Mouse (Mus musculus): ENCODE results near the gene Asb18. TPM values are rescaled to one million over a fixed set of nuclear protein-coding genes. Genes with fewer than 3 reads are reported as not detected.

Asb18 gene
- polyA plus RNA-seq, 1 experiment from 2014 or later, result 0.62 TPM

DNA sequence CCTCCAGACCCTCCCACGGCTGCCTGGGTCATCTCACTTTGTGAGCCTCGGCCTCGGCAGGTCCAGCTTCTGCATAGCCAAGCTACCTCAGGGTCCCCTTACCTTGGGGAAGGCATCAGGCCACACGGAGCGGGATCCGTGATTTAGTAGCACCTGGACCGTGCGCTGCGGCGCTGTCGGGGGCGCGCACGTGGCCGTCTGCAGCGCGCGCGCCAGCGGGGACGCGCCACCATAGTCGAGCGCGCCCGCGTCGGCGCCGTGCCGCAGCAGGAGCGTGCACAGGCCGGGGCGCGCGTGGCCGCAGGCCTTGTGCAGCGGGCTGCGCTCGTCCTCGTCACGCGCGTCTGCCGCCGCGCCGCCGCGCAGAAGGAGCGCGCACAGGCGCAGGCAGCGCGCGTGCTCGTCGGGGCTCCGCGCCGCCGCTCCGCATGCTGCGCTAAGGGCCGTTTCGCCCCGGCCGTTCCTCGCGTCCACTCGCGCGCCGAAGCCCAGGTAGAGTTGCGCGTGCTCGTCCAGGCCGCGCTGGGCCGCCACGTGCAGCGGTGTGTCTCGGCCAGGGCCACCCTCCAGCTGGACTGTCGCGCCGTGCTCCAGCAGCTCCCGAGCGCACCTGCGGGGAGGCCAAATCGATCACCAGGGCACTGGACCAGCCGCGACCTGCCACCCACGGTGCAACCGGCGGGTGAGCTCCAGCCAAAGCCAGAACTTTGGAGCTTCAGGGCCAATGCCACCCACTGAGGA, 46.2 kb downstream of the Asb18 start:
- under 1% methylated on average over 65 of the region's 95 CpGs for WGBS
- H3K4me1 ChIP-seq (ENCODE audit: control insufficient read depth, insufficient read depth, low read length), result peaks cover 8% of the 10 kb centered on the region; the same call in 1 of the 2 replicates
- ATAC-seq (ENCODE audit: low read depth), result peak; percentile 69
- peaks cover 10% of the 10 kb centered on the region for H3K27me3 ChIP-seq (ENCODE audit: control insufficient read depth, insufficient read depth, low read length)
- peak overlapping the region; percentile 93 for H3K4me2 ChIP-seq (ENCODE audit: low read depth, low read length)
- H3K27ac ChIP-seq (ENCODE audit: low read depth, low read length), result peak overlapping the region; percentile 34; the same call in 1 of the 2 replicates
- H3K9ac ChIP-seq (replicated peaks; ENCODE audit: low read depth, low read length), result peak overlapping the region; percentile 64
- no peaks in the 10 kb centered on the region for H3K9me3 ChIP-seq (ENCODE audit: control insufficient read depth, low read length)
- peak overlapping the region; percentile 52 for H3K4me3 ChIP-seq (ENCODE audit: low read depth, low read length)
- no peaks in the 10 kb centered on the region for H3K36me3 ChIP-seq (ENCODE audit: control insufficient read depth, insufficient read depth, low read length)

DNA sequence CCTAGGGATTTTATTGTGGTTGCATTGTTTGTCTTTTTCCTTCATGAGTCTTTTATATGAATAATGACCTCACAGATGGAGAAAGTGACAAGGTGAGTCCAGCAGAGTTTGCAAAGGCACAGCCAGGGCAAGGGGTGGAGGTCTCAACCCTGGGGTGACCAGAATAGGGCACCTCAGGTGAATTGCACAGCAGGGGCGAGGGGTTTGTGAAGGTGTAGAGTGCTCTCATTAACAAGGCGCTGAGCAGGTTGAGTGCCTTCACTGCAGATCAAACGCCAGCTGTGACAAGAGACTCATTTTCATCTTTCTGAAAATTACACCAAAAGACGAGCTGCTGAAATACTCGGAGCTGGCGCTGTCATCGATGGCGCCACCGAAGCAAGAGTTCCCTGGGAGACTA, 46.9 kb downstream of the Asb18 start:
- Histone ChIP-seq H3K9me3 (ENCODE audit: control insufficient read depth, low read length) (no peaks in the 10 kb centered on the region), H3K4me1 (ENCODE audit: control insufficient read depth, insufficient read depth, low read length) (peaks cover 10% of the 10 kb centered on the region; the same call in 1 of the 2 replicates), H3K4me3 (ENCODE audit: low read depth, low read length) (peak overlapping the region; percentile 52), H3K27me3 (ENCODE audit: control insufficient read depth, insufficient read depth, low read length) (peaks cover 10% of the 10 kb centered on the region), H3K36me3 (ENCODE audit: control insufficient read depth, insufficient read depth, low read length) (no peaks in the 10 kb centered on the region), H3K27ac (ENCODE audit: low read depth, low read length) (no peak overlapping the region), H3K4me2 (ENCODE audit: low read depth, low read length) (peak overlapping the region; percentile 93), H3K9ac (replicated peaks; ENCODE audit: low read depth, low read length) (peak overlapping the region; percentile 64)
- WGBS, result 15% methylated on average over 9 of the region's 9 CpGs
- ATAC-seq (ENCODE audit: low read depth), result no peak

DNA sequence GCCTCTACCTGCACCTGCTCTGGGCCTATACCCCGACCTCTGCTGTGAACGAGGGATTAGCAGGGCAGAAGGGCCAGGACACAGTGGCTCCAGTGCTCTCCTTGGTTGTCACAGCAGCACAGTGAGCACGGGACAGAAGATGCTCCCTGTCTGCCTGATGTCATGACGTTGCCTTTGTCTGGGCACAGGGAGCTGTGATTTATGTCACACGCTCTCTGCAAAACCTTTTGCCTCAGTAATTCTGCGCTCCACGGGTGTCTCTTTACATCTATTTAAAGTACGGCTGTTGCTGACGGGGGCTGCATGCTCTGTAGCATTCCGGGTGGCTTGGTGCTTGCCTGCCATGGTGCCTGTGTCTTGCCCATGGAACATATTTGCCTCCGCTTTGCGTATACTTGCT, 50.0 kb downstream of the Asb18 start:
- H3K9ac ChIP-seq (replicated peaks; ENCODE audit: low read depth, low read length), result no peak overlapping the region
- no peaks in the 10 kb centered on the region for H3K36me3 ChIP-seq (ENCODE audit: control insufficient read depth, insufficient read depth, low read length)

DNA sequence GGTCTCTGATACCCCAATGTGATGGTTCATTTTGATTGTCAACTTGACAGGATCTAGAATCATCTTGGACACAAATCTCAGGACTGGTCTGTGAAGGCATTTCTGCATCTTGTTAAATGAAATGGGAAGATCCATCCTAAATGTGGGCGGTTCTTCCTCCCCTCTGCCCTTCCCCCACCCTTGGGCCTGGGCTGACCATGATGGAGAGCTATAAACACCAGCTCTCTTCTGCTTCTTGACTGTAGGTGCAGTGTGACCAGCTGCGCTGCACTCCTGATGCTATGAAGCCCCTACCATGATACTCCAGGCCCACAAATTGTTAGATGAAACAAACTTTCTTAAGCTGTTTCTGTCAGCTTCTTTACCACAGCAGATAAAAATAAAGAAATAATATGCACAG, 51.2 kb downstream of the Asb18 start:
- Histone ChIP-seq H3K27me3 (ENCODE audit: control insufficient read depth, insufficient read depth, low read length) (0 out of 2 replicates have a peak, but pooled peaks cover 2% of the 10 kb centered on the region), H3K9ac (replicated peaks; ENCODE audit: low read depth, low read length) (no peak overlapping the region), H3K36me3 (ENCODE audit: control insufficient read depth, insufficient read depth, low read length) (no peaks in the 10 kb centered on the region), H3K4me2 (ENCODE audit: low read depth, low read length) (no peak overlapping the region), H3K27ac (ENCODE audit: low read depth, low read length) (no peak overlapping the region), H3K4me3 (ENCODE audit: low read depth, low read length) (no peak overlapping the region), H3K4me1 (ENCODE audit: control insufficient read depth, insufficient read depth, low read length) (peaks cover 7% of the 10 kb centered on the region; the same call in 1 of the 2 replicates), H3K9me3 (ENCODE audit: control insufficient read depth, low read length) (no peaks in the 10 kb centered on the region)
- ATAC-seq (ENCODE audit: low read depth), result no peak
- 85% methylated on average over 2 of the region's 2 CpGs for WGBS

More for the DNA sequence above, 50.0 kb downstream of the Asb18 start:
- WGBS, result 16% methylated on average over 12 of the region's 12 CpGs
- Histone ChIP-seq H3K4me1 (ENCODE audit: control insufficient read depth, insufficient read depth, low read length) (peaks cover 10% of the 10 kb centered on the region; the same call in 1 of the 2 replicates), H3K4me3 (ENCODE audit: low read depth, low read length) (no peak overlapping the region), H3K27me3 (ENCODE audit: control insufficient read depth, insufficient read depth, low read length) (peaks cover 6% of the 10 kb centered on the region), H3K4me2 (ENCODE audit: low read depth, low read length) (no peak overlapping the region), H3K9me3 (ENCODE audit: control insufficient read depth, low read length) (no peaks in the 10 kb centered on the region), H3K27ac (ENCODE audit: low read depth, low read length) (0 out of 2 replicates have a peak overlapping the region, but pooled peaks have one; percentile 10)
- ATAC-seq (ENCODE audit: low read depth), result peak; percentile 40; the same call in 1 of the 2 replicates

DNA sequence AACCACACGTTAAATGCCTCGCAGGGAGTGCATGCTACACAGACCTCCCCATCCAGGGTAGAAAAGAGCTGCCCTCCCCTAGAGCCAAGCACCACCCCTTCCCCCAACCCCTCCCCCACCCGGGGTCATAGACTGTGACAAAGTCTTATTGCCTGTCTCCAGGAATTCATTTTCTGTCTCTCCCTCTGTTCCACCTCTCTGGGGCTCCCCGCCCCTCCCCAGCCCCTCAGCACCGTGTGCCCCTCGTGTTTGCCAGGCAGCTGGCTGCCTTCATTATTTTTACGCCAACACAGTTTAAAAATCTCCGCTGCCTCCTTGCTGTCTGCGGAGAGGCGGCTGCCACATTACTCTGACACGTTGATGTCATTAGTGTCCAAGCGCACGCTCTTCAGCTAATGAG, 52.4 kb downstream of the Asb18 start:
- Histone ChIP-seq H3K9ac (replicated peaks; ENCODE audit: low read depth, low read length) (no peak overlapping the region), H3K27ac (ENCODE audit: low read depth, low read length) (peak overlapping the region; percentile 29; the same call in 1 of the 2 replicates)
- peak; percentile 52; the same call in 1 of the 2 replicates for ATAC-seq (ENCODE audit: low read depth)

DNA sequence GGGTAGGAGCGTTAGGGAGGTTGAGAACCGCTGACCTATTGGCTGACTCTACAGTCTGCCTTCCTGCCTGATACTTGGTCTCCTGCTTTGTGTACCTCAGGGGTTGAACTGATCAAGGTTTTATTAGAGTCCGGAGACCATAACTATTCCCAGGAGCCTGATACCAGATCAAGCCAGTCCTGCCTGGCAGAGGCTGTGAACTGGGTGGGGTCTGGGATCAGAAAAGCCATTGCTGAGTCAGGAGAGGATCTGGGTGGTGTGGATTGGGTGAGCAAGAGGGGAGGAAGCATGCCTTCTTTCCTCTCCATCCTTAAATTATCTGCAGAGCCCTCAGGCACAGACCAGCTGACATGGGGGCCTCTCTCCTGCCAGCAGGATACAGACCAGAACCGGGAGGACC, 55.1 kb downstream of the Asb18 start:
- Histone ChIP-seq H3K4me3 (ENCODE audit: low read depth, low read length) (no peak overlapping the region), H3K4me2 (ENCODE audit: low read depth, low read length) (no peak overlapping the region), H3K4me1 (ENCODE audit: control insufficient read depth, insufficient read depth, low read length) (0 out of 2 replicates have a peak, but pooled peaks cover 2% of the 10 kb centered on the region), H3K9me3 (ENCODE audit: control insufficient read depth, low read length) (no peaks in the 10 kb centered on the region), H3K9ac (replicated peaks; ENCODE audit: low read depth, low read length) (no peak overlapping the region), H3K27me3 (ENCODE audit: control insufficient read depth, insufficient read depth, low read length) (no peaks in the 10 kb centered on the region), H3K36me3 (ENCODE audit: control insufficient read depth, insufficient read depth, low read length) (no peaks in the 10 kb centered on the region), H3K27ac (ENCODE audit: low read depth, low read length) (no peak overlapping the region)
- ATAC-seq (ENCODE audit: low read depth), result no peak
- 83% methylated on average over 4 of the region's 4 CpGs for WGBS

More for the DNA sequence above, 52.4 kb downstream of the Asb18 start:
- Histone ChIP-seq H3K36me3 (ENCODE audit: control insufficient read depth, insufficient read depth, low read length) (no peaks in the 10 kb centered on the region), H3K9me3 (ENCODE audit: control insufficient read depth, low read length) (no peaks in the 10 kb centered on the region), H3K4me2 (ENCODE audit: low read depth, low read length) (peak overlapping the region; percentile 29; the same call in 1 of the 2 replicates), H3K4me1 (ENCODE audit: control insufficient read depth, insufficient read depth, low read length) (peaks cover 7% of the 10 kb centered on the region; the same call in 1 of the 2 replicates), H3K4me3 (ENCODE audit: low read depth, low read length) (no peak overlapping the region), H3K27me3 (ENCODE audit: control insufficient read depth, insufficient read depth, low read length) (no peaks in the 10 kb centered on the region)
- 5% methylated on average over 13 of the region's 13 CpGs for WGBS

DNA sequence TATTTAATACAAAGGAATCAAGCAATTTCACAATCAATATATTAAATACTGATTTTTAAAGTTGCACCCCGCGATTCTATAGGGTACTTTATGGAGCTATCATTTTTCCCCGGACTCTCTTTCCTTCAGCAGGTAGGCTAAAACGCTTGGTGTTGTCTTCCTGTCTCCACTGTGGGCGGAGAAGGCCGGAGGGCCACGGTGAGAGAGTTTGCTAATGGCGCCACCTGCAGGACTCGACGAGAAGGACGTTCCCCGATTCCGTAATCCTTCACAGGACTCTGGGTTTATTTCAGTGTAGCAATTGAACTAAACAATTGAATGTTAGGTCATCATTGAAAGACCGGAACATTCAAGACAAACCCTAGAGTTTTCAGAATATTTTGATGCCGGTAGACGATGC, 71.3 kb downstream of the Asb18 start:
- H3K27me3 ChIP-seq (ENCODE audit: control insufficient read depth, insufficient read depth, low read length), result peaks cover 14% of the 10 kb centered on the region
- H3K4me1 ChIP-seq (ENCODE audit: control insufficient read depth, insufficient read depth, low read length), result peaks cover 15% of the 10 kb centered on the region
- no peak overlapping the region for H3K27ac ChIP-seq (ENCODE audit: low read depth, low read length)
- ATAC-seq (ENCODE audit: low read depth), result peak; percentile 47; the same call in 1 of the 2 replicates
- WGBS, result 3% methylated on average over 16 of the region's 16 CpGs
- no peaks in the 10 kb centered on the region for H3K9me3 ChIP-seq (ENCODE audit: control insufficient read depth, low read length)
- no peaks in the 10 kb centered on the region for H3K36me3 ChIP-seq (ENCODE audit: control insufficient read depth, insufficient read depth, low read length)
- 0 out of 2 replicates have a peak overlapping the region, but pooled peaks have one; percentile 67 for H3K4me2 ChIP-seq (ENCODE audit: low read depth, low read length)
- no peak overlapping the region for H3K4me3 ChIP-seq (ENCODE audit: low read depth, low read length)
- no peak overlapping the region for H3K9ac ChIP-seq (replicated peaks; ENCODE audit: low read depth, low read length)

DNA sequence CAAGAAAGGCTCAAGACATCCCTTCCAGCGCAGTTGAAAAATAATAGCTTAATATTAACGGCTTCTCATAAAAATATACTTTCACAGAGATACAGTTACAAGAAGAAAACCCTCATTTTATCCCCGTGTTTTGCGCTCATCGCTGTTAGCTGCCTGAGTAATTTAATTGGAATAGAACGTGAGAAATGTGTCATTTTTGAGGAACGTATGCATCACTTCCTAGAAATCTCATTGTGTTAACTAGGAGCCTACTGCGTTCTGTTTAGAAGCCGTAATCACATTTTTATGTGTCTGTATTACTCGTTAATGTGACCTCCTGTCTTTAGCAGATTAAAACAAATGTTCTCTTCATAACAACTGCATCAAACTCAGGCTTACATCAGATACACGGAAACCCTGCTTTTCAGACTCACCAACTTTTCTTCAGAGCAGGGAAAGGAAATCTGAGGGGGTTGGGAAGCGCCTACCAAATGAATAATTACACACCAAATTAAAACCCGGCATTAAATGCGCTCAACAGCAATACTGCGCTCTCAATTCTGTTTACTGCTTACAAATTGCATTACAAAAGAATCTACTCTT, 72.0 kb downstream of the Asb18 start:
- Histone ChIP-seq H3K9ac (replicated peaks; ENCODE audit: low read depth, low read length) (no peak overlapping the region; the same call in 1 of the 2 replicates), H3K4me1 (ENCODE audit: control insufficient read depth, insufficient read depth, low read length) (peaks cover 15% of the 10 kb centered on the region), H3K27me3 (ENCODE audit: control insufficient read depth, insufficient read depth, low read length) (peaks cover 14% of the 10 kb centered on the region), H3K27ac (ENCODE audit: low read depth, low read length) (peak overlapping the region; percentile 73; the same call in 1 of the 2 replicates), H3K4me3 (ENCODE audit: low read depth, low read length) (peak overlapping the region; percentile 31; the same call in 1 of the 2 replicates), H3K36me3 (ENCODE audit: control insufficient read depth, insufficient read depth, low read length) (no peaks in the 10 kb centered on the region), H3K9me3 (ENCODE audit: control insufficient read depth, low read length) (no peaks in the 10 kb centered on the region), H3K4me2 (ENCODE audit: low read depth, low read length) (peak overlapping the region; percentile 67)
- ATAC-seq (ENCODE audit: low read depth), result no peak
- under 1% methylated on average over 15 of the region's 15 CpGs for WGBS

All from neural tube, embryonic 14.5 days (tissue).